Mouse (Mus musculus) embryonic stem cell, embryonic (primary cell): ENCODE data around the gene Zzz3.

Experiments
- CTCF ChIA-PET, 4 experiments: fragments of 300-600 bp in 2 of 4; fragments of 350-600 bp in 2 of 4; sonication (Branson Sonifier 250); formaldehyde crosslinking; loops; one replicate each; lab custom pipeline; 2022; ENCODE audit warnings: inconsistent platforms in 2 of 4; lab: Charles Lee
- POLR2A ChIA-PET, 4 experiments: fragments of 300-600 bp in 2 of 4; fragments of 350-600 bp in 2 of 4; sonication (Branson Sonifier 250); formaldehyde crosslinking; loops; one replicate each; lab custom pipeline; 2022; ENCODE audit warnings: antibody characterized with exemption in 4 of 4, inconsistent platforms in 1 of 4; lab: Charles Lee

The Zzz3 gene

DNA sequence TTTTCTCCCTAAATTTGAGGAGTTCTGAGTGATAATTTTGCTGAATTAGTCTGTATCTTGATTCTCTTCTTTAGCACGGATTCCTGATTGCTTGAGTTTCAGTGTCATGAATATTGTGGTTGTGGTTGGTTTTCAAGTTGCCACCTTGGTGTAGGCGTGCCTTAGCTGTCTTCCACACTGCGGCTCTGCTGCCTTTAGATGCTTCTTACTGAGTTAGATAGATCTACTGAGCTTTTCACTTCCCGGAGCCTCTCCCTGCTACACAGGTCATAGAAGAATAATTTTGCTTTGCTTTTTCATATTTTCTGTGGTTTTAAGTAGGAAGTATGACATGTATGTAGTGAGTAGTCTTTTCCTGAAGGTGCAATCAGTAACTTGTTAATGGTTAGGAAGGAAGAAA is 47.5 kb downstream of the Zzz3 start:
- POLR2A ChIA-PET: interaction anchor here in 2 of 4 experiments (1.2 to 2.4 kb wide), 4 partner anchors 14 to 37 kb away, joined by 3 to 10 read pairs (median 5); no protein-coding TSS in a partner anchor
- CTCF ChIA-PET: no interaction called here

DNA sequence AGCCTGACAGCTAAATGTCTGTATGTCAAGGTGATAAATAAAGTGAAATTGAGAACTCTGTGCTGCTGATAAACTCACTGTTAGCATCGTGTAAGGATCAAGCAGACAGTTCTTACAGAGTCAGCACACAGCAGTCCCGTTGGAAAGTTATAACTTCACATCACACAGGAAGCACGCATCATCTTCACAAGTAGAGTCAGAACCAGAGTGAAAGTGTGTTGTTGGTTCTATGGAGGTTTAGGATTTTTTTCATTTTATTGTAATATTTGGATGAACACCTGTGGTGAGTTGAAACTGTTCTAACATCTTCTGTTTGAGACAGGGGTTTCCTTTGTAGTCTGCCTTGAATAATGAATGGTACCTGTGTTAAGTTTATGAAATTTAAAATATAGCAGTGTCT is 48.8 kb downstream of the Zzz3 start:
- POLR2A ChIA-PET: interaction anchor here in 1 of 4 experiments (0.9 to 2.4 kb wide), 4 partner anchors 25 to 274 kb away, joined by 3 to 10 read pairs (median 4); partner anchors contain the start of gene Zzz3
- CTCF ChIA-PET: interaction anchor here in 2 of 4 experiments (0.6 to 0.9 kb wide), 2 partner anchors 30 to 1925 kb away, joined by 4 to 10 read pairs; no protein-coding TSS in a partner anchor

DNA sequence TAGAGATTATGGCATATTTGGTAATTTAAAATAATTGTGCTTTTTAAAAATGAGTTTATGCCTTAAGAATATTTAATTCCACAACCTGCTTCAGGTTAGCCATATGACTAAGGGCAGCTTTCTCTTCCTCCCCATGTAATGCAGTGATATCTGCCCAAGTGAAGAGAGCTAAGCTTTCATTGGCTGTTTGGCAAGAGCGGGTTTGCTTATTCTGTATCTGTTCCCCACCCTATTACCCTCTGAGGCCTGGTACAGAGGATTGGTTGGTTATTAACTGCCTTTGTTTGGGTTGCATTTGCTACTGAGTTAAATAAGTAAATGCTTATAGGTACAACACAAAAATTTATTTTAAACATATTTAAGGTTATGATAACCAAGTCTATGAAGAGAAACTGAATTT is 51.7 kb downstream of the Zzz3 start:
- ChIA-PET CTCF (no interaction called here), POLR2A (interaction anchor here in 1 of 4 experiments (1.0 to 2.1 kb wide), 7 partner anchors 9 to 51 kb away, joined by 3 to 6 read pairs (median 3); partner anchors contain the start of gene Zzz3)

DNA sequence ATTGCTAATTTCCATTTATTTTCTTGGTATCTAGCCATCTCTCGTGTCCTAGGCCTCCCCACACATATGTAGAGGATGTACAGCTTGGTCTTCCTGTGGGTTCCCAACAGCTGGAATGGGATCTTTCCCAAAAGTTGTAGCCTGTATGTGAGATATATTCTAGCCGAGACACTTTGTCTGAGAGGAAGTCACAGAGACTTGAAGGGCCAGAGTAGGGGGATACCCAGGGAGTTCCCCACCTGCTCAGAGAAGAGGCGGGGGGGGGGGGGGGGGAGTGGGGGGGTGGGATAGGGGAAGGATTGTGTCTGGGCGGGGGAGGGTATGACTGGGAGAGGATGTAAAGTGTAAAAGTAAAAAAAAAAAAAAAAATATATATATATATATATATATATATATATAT is 57.9 kb downstream of the Zzz3 start:
- ChIA-PET POLR2A (interaction anchor here in 2 of 4 experiments (0.9 to 1.1 kb wide), 4 partner anchors 17 to 47 kb away, joined by 3 to 5 read pairs (median 4); no protein-coding TSS in a partner anchor), CTCF (no interaction called here)

DNA sequence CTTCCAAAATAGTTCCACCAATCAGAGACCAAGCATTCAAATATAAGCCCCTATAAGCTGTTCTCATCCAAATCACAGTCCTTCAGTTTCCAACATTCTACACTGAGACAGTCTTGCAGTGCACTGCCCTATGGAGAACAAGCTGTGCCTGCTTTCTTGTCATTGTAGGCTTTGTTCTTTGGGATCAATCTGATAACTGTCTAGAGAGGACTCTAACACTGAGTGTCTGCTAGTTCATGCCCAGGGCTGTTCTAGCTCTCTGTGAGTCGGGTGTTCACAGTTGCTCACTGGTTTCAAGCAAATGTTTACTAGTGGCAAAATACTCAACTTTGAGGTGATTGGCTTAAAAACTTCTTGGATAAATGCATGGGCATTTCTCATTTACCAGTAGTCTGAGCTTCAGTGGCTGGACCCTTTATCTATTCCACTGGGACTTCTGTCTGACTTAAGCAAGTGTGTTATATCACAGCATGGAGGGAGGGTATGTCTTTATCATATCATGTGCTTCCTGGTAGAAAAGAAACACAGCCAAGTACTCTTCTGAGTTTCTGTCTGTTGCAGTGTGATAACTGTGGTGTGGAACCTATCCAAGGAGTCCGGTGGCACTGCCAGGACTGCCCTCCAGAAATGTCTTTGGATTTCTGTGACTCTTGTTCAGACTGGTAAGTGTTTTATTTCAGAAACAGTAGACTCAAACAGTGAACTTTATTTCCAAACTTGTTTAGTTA is 62.2 kb downstream of the Zzz3 start:
- ChIA-PET POLR2A (interaction anchor here in 1 of 4 experiments (0.7 to 1.7 kb wide), 3 partner anchors 12 to 20 kb away, joined by 3 to 6 read pairs (median 6); no protein-coding TSS in a partner anchor), CTCF (no interaction called here)

DNA sequence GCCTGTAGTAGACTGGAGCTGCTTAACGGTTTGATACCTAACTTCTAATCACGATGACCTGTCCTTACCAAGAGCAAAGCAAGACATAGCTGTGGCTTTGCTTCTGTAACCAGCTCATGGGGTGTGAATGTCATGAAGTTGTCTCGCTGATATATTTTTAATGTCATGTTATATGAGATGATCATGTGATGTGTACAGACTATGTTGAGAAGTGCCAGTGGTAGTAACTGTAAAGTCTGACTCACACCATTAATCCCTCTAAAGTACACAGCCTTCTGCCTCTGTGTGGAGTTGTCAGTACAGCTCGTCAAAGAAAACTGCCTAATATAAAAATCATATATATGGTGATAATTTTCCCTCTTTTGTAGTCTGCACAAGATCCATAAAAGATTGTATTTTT is 63.6 kb downstream of the Zzz3 start:
- CTCF ChIA-PET: interaction anchor here in 1 of 4 experiments (1.4 kb wide), 1 partner anchor 16 kb away, joined by 3 read pairs; no protein-coding TSS in a partner anchor
- POLR2A ChIA-PET: interaction anchor here in 2 of 4 experiments (0.6 to 1.5 kb wide), 4 partner anchors 9 to 109 kb away, joined by 3 read pairs; no protein-coding TSS in a partner anchor

DNA sequence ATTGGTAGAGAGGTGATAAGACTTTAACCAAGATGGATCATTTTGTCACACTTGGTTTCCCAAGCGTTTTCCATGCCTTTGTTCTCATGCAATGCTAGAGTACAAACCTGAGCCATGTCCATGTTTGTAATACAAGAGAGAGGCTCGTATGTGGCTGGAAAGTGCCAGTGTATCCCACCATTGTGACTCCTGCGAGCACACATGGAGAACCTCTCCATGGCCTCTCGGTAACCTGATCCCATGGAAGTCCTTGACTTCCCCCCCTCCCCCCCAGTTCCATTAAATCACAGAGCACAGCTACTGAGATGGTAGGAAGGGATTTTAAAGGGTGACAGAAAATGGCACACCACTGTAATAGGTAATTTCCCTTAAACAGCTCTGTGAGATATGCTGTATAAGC is 65.5 kb downstream of the Zzz3 start:
- ChIA-PET CTCF (interaction anchor here (0.5 to 3.3 kb wide), 7 partner anchors 14 to 323 kb away, joined by 3 to 32 read pairs (median 3); no protein-coding TSS in a partner anchor), POLR2A (interaction anchor here in 3 of 4 experiments (0.6 to 2.5 kb wide), 14 partner anchors 9 to 289 kb away, joined by 3 to 7 read pairs (median 4); no protein-coding TSS in a partner anchor)

DNA sequence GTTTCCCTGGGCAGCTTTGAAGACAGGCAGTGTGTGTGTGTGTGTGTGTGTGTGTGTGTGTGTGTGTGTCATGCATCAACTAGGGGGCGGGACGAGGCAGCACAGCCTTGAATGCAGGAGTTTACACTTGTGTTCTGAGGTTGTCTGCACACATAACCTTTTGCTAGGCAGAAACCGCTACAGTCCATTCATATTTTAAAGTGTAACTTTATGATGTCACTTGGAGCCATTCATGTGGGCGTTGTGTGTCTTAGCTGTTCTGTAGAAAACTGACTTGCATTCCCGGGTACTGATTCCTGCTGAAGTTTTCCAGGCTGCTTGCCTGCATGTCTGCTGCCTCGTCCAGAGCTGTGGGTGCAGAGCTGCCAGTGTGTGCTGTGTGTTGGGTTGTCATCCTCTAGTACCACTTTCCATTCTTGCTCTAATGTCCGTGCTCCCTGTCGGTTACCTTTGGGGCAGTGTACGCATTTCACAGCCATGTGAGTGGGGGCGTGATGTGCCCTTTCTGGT is 66.8 kb downstream of the Zzz3 start:
- ChIA-PET CTCF (interaction anchor here (0.6 to 4.0 kb wide), 6 partner anchors 12 to 351 kb away, joined by 3 to 32 read pairs (median 6); no protein-coding TSS in a partner anchor), POLR2A (interaction anchor here in 2 of 4 experiments (0.8 to 1.5 kb wide), 5 partner anchors 11 to 301 kb away, joined by 3 to 5 read pairs (median 4); no protein-coding TSS in a partner anchor)

DNA sequence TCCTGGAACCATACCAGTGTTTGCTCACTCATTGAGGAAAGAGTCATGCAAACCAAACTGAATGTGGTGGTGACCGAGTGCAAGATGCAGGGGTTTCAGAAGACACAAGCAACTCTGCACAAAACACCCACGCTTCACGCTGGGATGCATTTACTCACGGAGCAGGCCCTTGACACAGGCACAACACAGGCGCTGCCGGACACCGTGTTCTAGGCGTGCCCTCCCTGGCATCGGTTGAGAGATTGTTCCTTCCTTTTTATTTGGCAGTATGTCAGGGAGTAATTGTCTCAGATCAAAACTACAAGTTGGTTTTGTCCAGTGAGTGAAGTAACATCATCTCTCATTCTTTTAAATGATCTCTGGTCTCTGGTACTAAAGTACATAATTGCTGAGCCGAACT is 67.6 kb downstream of the Zzz3 start:
- ChIA-PET CTCF (interaction anchor here in 1 of 4 experiments (4.0 kb wide), 1 partner anchor 12 kb away, joined by 14 read pairs; no protein-coding TSS in a partner anchor), POLR2A (interaction anchor here in 2 of 4 experiments (0.9 to 3.5 kb wide), 2 partner anchors 10 to 12 kb away, joined by 4 to 10 read pairs; no protein-coding TSS in a partner anchor)

DNA sequence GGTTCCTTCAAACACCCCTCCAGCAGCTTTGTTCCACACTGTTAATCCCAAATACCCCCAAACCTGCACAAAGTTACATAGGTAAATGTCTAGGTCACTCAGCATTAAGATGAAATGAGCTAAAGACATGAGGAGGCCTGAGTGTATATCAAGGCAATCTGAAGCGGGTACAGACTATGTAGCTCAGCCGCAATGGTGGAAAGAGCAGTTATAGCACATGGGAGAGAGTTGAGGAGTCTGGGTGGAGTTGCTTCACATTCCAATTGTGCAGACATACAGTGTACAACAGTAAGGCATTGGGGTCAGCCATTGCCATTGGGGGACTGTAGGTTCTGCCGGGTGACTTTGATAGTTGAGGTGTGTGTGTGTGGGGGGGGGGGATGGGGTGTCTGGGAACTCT is 69.2 kb downstream of the Zzz3 start:
- POLR2A ChIA-PET: interaction anchor here in 3 of 4 experiments (0.7 to 3.5 kb wide), 7 partner anchors 10 to 952 kb away, joined by 3 to 13 read pairs (median 4); no protein-coding TSS in a partner anchor
- CTCF ChIA-PET: interaction anchor here in 2 of 4 experiments (1.0 to 4.0 kb wide), 2 partner anchors 10 to 11 kb away, joined by 3 to 14 read pairs; no protein-coding TSS in a partner anchor

DNA sequence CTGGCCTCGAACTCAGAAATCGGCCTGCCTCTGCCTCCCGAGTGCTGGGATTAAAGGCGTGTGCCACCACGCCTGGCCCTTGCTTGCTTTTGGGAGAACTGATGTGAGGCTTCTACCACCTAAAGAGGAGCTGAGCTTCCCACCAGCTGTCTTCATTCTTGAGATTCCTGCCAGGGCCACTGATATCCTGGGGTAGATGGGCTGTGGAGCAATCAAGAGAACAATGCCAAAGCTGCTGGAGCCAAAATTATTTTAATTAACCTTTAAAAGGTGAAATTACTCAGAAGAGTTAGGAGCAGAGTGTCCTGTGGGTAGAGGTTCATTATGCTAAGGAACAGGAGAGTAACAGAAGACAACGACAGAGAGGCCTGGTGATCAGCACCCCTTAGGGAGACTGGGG is 70.1 kb downstream of the Zzz3 start:
- CTCF ChIA-PET: interaction anchor here in 3 of 4 experiments (0.6 to 4.0 kb wide), 4 partner anchors 9 to 549 kb away, joined by 4 to 14 read pairs (median 4); no protein-coding TSS in a partner anchor
- POLR2A ChIA-PET: interaction anchor here in 3 of 4 experiments (0.6 to 3.5 kb wide), 10 partner anchors 9 to 70 kb away, joined by 3 to 10 read pairs (median 3); partner anchors contain the start of gene Zzz3 (in 1 of the 3)

DNA sequence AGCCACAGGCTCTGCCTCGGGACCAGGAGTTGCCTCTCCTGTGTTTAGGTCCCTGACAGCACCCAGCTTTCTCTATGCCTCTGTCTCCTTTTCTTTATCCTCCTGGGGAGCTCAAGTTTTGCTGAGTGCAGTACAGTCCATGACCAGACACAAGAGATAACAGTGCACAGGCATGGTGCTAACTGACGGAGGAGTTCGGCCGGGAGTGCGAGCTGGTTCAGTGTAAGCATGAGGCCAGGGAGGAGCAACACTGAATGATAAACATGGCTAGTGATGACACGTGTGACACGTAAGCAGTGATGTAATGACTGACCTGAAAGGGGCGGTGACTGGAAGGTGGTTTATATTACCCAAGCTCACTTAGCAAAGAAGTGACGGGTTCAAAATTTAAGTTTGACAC is 71.6 kb downstream of the Zzz3 start:
- ChIA-PET POLR2A (interaction anchor here in 3 of 4 experiments (0.6 to 1.3 kb wide), 4 partner anchors 61 to 386 kb away, joined by 3 read pairs; no protein-coding TSS in a partner anchor), CTCF (interaction anchor here in 1 of 4 experiments (0.6 kb wide), 1 partner anchor 295 kb away, joined by 16 read pairs; no protein-coding TSS in a partner anchor)

DNA sequence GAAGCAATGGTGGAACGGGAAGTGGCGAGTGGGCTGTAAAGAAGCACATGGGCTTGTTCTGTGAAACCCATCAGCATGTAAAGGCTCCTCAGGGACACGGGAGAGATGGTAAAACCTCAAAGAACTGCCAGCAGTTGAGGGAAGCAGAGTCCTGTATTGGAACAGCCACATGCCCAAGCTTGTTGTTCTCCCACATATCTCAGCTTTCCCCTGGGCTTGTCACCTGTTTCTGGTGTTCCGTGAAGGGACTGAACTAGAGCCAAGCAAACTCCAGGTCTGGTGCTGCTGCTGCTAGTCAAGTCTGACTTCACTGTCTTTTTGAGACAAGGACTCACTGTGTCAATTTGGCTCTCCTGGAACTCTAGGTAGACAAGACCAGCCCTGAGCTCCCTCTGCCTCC is 72.0 kb downstream of the Zzz3 start:
- ChIA-PET POLR2A (interaction anchor here in 3 of 4 experiments (0.8 to 1.3 kb wide), 5 partner anchors 14 to 200 kb away, joined by 3 to 4 read pairs (median 3); no protein-coding TSS in a partner anchor), CTCF (no interaction called here)

DNA sequence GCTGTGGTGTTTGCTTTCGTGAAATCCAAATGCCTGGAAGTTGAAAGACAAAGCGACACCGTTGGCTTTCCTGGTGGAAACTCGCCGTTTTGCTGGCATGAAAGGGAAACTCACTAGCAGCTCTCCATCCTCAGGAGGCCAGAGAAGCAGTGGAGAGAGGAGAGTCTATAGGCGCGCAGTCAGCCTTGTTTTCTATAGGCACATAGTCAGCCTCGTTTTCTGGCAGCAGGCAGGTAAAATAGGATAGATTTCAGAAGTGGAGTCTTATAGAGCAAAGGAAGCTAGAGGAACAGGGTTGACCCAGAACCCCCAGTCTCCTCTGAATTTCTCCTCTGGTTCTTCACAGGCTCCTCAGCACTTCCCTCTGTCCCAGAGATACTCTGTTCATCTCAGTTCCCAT is 72.8 kb downstream of the Zzz3 start:
- ChIA-PET POLR2A (interaction anchor here in 2 of 4 experiments (0.8 to 2.6 kb wide), 9 partner anchors 9 to 199 kb away, joined by 3 to 11 read pairs (median 3); partner anchors contain the start of gene Zzz3 (in 1 of the 2)), CTCF (interaction anchor here in 1 of 4 experiments (1.1 kb wide), 1 partner anchor 74 kb away, joined by 3 read pairs; no protein-coding TSS in a partner anchor)

DNA sequence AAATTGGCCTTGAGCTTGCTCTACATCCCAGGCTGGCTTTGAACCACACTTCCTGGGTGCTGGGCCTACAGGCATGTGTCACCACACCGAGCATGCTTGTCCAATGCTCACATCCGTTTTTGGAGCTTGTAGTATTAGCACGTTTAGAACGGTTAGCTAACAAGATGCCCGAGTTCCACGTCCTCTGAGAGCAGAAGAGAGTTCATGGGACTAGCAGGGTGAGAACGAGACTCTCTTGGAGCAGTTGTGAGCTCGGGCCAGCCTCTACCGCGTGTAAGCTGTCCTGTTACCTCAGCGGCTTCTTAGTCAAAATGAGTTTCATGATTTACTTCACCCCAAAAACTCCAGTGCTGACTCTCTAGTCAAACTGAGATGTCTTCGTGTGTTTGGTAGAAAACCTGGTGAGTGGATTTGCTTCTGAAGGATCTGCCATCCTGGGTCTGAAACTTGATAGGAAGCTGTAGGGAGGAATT is 73.3 kb downstream of the Zzz3 start:
- CTCF ChIA-PET: interaction anchor here in 2 of 4 experiments (0.8 to 1.1 kb wide), 3 partner anchors 75 to 303 kb away, joined by 3 read pairs; no protein-coding TSS in a partner anchor
- POLR2A ChIA-PET: interaction anchor here in 2 of 4 experiments (0.6 to 2.6 kb wide), 15 partner anchors 8 to 74 kb away, joined by 3 to 11 read pairs (median 4); partner anchors contain the start of gene Zzz3 (in 2 of the 2)

DNA sequence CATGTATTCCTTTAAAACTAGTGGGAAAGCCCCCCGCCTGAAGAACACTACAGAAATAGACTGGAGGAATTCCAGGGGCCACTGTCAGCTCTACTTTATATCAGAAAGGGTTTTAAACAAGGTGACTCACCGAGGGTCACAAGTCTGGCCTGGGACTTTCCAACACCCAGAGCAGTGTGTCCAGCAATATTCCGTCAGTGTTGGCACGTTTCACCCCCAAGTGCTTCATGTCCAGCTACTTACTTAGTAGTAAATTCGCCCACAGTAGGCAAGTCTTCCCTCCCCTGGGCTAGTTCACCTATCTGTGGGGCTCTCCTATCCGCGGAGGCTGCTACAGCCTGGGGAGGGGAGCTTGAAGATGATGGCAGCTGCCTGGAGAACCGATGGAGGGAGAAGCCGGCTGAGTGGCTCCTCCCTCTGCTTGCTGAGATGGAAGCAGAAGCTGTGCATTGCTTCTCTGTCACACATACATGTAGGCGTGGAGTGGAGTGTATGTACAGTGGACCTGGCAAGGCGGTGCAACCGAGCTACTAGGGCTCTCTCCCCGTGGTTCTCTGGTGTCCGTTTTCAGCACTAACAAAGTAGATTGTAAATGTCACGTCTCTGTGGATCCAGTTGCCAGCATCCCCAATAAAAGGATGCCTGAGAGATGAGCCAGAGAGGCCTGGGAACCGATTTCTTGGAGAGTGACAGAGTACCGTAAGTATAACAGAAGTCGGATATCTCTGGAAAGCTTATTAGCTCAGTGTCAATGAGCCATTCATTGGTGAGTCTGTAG is 74.3 kb downstream of the Zzz3 start:
- CTCF ChIA-PET: interaction anchor here in 2 of 4 experiments (0.8 to 1.1 kb wide), 3 partner anchors 76 to 304 kb away, joined by 3 read pairs; no protein-coding TSS in a partner anchor

DNA sequence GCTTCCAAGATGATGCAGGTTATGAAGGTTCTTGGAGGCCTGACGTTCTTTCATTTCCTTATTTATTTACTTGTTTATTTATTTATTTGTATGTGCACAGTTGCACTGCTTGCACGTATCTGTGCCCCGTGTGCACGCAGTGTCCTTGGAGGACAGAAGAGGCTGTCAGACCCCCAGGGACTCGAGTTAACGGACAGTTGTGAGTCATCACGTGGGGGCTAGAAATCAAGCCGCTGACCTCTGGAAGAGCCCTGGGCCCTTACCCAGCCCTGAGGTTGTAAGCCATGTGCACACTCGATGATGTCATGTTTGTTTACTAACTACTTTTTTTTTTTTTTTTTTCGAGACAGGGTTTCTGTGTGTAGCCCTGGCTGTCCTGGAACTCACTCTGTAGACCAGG is 75.1 kb downstream of the Zzz3 start:
- POLR2A ChIA-PET: interaction anchor here in 3 of 4 experiments (0.7 to 2.6 kb wide), 7 partner anchors 9 to 228 kb away, joined by 3 to 11 read pairs (median 4); no protein-coding TSS in a partner anchor

More for the DNA sequence above, 74.3 kb downstream of the Zzz3 start:
- POLR2A ChIA-PET: interaction anchor here in 2 of 4 experiments (0.7 to 2.6 kb wide), 13 partner anchors 9 to 75 kb away, joined by 3 to 11 read pairs (median 4); partner anchors contain the start of gene Zzz3 (in 2 of the 2)

More for the DNA sequence above, 75.1 kb downstream of the Zzz3 start:
- CTCF ChIA-PET: no interaction called here
